Mouse (Mus musculus) gastrocnemius, postnatal 25 days (tissue): ENCODE results near the gene Rps6kl1. TPM values are rescaled to one million over a fixed set of nuclear protein-coding genes. Genes with fewer than 3 reads are reported as not detected.
A peak's percentile ranks its signal among the peaks of the same experiment; 100 is the strongest.

Source experiments
- DNase-seq: peaks from one replicate; pipeline ENCODE4 v3.0.0; 2022
- total RNA-seq, 2 experiments: library from RNA; stranded (reverse); gene quantifications; 1 replicate in 1 of 2; 2 replicates in 1 of 2; pipeline ENCODE4 v1.2.3; 2021

Rps6kl1 gene
- total RNA-seq, 2 experiments from 2014 or later, result 0.95 to 1.1 TPM

- no peak for DNase-seq
These were observed 10.0 kb downstream of the Rps6kl1 start for GRCm38 (mm10) chr12:85141096-85141495.

- no peak for DNase-seq
These were observed 10.9 kb downstream of the Rps6kl1 start for GRCm38 (mm10) chr12:85140036-85140701.

GRCm38 (mm10) chr12:85136627-85137026 is 14.4 kb downstream of the Rps6kl1 start:
- no peak for DNase-seq

GRCm38 (mm10) chr12:85135513-85136470 is 15.3 kb downstream of the Rps6kl1 start:
- DNase-seq, result peak; percentile 50

GRCm38 (mm10) chr12:85134043-85134794 is 16.8 kb downstream of the Rps6kl1 start:
- DNase-seq, result no peak

- DNase-seq, result no peak
These were observed 19.7 kb downstream of the Rps6kl1 start for GRCm38 (mm10) chr12:85131361-85131760.

GRCm38 (mm10) chr12:85129426-85129978 is 21.6 kb downstream of the Rps6kl1 start:
- DNase-seq, result no peak

GRCm38 (mm10) chr12:85126986-85127603 is 24.0 kb downstream of the Rps6kl1 start:
- DNase-seq, result no peak

GRCm38 (mm10) chr12:85124751-85125150 is 26.3 kb downstream of the Rps6kl1 start:
- DNase-seq, result no peak

GRCm38 (mm10) chr12:85123645-85124044 is 27.4 kb downstream of the Rps6kl1 start:
- no peak for DNase-seq

- no peak for DNase-seq
These were observed 27.9 kb downstream of the Rps6kl1 start for GRCm38 (mm10) chr12:85123108-85123530.

- DNase-seq, result no peak
These were observed 29.1 kb downstream of the Rps6kl1 start for GRCm38 (mm10) chr12:85121806-85122459.

- DNase-seq, result no peak
These were observed 35.4 kb downstream of the Rps6kl1 start for GRCm38 (mm10) chr12:85115678-85116077.

GRCm38 (mm10) chr12:85113917-85114316 is 37.1 kb downstream of the Rps6kl1 start:
- no peak for DNase-seq

- DNase-seq, result no peak
These were observed 37.7 kb downstream of the Rps6kl1 start for GRCm38 (mm10) chr12:85113337-85113736.

- no peak for DNase-seq
These were observed 38.4 kb downstream of the Rps6kl1 start for GRCm38 (mm10) chr12:85112550-85113251.

GRCm38 (mm10) chr12:85110698-85111592 is 40.1 kb downstream of the Rps6kl1 start, which contains the start of the genes Prox2 and Dlst:
Gene Prox2 (minus strand): TSS chr12:85110759.
Gene Dlst (plus strand): TSS chr12:85110833.
- DNase-seq, result peak; percentile 86

GRCm38 (mm10) chr12:85110011-85110697 is 40.9 kb downstream of the Rps6kl1 start:
- DNase-seq, result no peak

GRCm38 (mm10) chr12:85109426-85109825 is 41.6 kb downstream of the Rps6kl1 start:
- no peak for DNase-seq
